Mouse (Mus musculus) gonadal fat pad, adult 2 months (tissue): ENCODE measurements around the gene Sel1l3. TPM values are rescaled to one million over a fixed set of nuclear protein-coding genes. Genes with fewer than 3 reads are reported as not detected.

Experiments
- DNase-seq: peaks from one replicate; pipeline ENCODE4 v3.0.0-alpha.2; 2012; ENCODE audit warnings: low read depth
- polyA plus RNA-seq: library from polyadenylated mRNA; depleted of rRNA; stranded (reverse); fragments of >200 nt; gene quantifications from 2 replicates; pipeline ENCODE4 v1.2.3, GENCODE M21; 2012; rRNA removed

The Sel1l3 gene
- polyA plus RNA-seq = 6.9 and 8.8 TPM in 2 replicates

DNA sequence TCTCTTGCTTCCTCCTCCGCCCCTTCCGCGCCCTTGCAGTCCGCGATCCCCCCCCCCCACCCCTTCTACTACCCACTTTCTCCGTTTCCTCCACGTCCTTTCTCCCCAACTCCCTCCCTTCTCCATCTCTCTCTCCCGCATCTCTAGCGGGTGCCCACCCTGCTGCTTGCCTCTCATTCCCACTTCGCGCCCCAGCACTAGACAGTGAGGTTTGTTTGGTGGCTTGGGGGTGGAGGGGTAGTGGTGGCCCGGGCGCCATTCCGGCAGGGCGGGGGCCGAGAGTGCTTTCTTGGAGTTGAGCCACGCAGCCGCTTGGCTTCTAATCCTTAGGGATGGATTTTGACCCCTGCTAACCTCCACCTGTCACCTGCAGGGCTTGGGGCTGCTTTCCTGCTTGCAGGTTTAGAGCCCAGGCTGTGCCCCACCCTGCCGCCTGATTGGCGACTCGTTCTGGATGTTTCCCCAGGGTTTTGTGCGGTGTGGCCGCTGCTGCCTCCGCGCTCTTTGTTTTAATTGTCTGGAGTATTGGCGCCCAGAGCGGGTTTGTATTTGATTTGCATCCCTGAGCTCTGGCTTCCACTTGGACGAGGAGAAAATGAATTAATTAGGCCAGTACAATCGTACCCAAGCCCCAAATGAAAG is at the start of gene Sel1l3:
Gene Sel1l3 (minus strand): TSS at position 217 of the 642 bp plus-strand sequence.
- no peak for DNase-seq

DNA sequence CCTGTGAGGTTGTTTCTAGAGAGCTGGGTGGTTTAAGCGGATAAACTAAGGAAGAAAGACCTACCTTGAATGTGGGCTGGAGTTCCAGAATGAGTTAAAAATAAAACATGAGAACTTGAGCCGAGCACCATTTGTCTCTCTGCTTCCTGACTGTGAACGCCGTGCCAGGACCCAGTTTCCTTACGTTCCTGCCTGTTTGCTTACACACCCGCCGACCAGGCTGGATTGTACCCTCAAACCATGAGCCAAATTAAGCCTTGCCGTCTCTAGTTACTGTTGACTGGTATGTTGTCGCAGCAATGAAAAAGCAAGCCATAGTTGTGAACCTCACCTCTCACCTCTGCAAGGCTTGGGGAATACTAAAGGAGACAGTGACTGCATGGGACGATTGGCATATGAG is 48.3 kb upstream of the Sel1l3 start:
- no peak for DNase-seq

GRCm38 (mm10) chr5:53259894-53260293 is 46.2 kb upstream of the Sel1l3 start:
- DNase-seq = no peak

- DNase-seq = no peak
These were observed 44.5 kb upstream of the Sel1l3 start for GRCm38 (mm10) chr5:53258038-53258786.

- DNase-seq = no peak
These were observed 41.1 kb upstream of the Sel1l3 start for GRCm38 (mm10) chr5:53254821-53255220.

- no peak for DNase-seq
These were observed 40.4 kb upstream of the Sel1l3 start for GRCm38 (mm10) chr5:53254154-53254553.

DNA sequence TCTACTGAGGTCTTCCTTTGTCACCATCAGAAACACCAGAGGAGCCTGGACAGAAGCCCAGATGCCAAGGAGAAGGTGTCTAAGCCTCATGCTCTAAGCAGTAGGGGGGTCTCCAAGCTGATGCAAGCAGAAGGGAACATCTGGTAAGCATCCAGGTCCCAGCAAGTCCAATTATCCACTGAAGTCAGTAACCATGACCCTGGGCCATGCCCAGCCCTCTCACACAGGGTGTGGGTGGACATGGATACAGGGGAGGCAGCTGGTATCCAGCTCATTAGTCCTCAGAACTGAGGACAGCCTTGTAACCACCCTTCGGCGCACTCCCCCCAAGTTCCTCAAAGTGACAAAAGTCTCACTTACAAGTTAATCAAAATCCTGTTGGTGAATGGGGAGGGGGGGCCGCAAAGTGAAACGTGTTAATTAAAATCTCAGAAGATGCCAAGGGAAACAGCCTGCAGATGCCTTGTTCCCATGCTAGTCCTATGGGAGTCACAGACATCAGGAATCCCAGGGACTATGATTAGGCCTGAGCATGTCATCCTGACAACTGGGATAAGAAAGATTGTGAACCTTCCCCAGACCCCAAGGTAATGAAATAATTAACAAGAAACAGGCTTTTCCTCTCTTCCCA is 35.8 kb upstream of the Sel1l3 start:
- DNase-seq = no peak

- DNase-seq = no peak
These were observed 34.8 kb upstream of the Sel1l3 start for GRCm38 (mm10) chr5:53248499-53248898.

DNA sequence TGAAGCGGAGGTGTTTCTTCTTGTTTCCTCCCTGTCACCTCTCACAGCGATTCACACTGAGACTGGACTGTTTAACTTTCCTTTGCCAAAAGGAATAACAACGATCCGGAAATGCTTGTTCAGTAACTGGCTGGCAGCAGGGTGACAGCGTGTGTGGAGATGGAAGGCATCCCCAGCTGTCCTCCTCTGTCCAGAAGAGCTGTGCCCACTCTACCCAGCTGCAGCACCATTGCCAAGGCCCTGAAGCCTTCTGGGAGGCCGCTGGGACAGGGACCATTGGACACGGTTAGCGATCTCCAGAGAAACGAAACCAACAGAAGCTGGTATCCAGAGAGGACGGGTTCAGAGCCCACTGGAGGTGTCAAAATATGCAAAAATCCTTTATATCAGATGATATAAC is 30.2 kb upstream of the Sel1l3 start:
- no peak for DNase-seq

- no peak for DNase-seq
These were observed 29.3 kb upstream of the Sel1l3 start for GRCm38 (mm10) chr5:53242865-53243499.

- no peak for DNase-seq
These were observed 28.2 kb upstream of the Sel1l3 start for GRCm38 (mm10) chr5:53241963-53242362.

GRCm38 (mm10) chr5:53241109-53241508 is 27.4 kb upstream of the Sel1l3 start:
- no peak for DNase-seq

DNA sequence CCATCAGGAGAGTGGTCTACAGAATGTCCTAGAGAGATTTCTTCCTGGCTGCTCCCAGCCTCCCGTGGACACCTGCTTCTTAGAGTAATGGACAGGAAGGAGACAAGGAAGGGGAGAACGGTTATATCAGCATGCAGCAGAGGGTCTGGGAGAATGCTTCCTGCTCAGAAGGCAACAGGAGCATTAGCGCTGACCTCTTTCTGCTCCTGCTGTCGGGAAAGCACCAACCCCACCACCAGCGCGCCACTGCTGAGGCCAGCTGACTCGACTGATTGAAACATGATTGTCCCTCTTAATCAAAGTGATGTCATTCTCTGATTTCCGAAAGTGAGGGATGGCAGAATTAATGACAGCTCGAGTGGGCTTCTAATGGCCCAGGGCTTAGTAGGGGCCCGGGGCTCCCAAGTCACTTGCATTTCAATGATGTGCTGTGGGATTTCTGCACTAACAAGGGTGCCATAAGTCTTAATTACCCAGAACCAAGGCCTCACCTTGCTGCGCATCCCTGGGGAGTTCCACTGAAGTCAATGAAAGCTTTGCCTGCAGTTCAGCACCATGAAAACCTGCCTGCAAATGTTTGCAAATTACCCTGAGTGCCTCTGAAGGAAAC is 26.2 kb upstream of the Sel1l3 start:
- no peak for DNase-seq

GRCm38 (mm10) chr5:53239189-53239588 is 25.5 kb upstream of the Sel1l3 start:
- no peak for DNase-seq

DNA sequence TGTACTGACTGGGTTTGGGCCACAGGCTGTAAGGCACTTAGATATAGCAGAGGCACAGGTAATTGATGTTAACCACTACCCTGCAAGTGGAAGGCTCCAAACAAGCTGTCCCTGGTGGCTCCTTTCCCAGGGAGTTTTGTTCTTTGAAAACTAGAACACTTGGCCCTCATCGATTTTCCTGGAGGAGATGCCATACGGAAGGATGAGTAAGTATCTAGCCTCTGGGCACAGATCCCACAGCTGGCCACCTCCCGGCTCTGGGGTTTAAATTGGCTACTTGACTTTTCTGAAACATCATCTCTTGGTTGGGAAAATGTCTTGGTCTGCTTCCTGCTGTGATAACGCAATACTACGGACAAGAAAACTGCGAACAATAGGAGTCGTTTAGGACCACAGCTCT is 25.0 kb upstream of the Sel1l3 start:
- DNase-seq = no peak

DNA sequence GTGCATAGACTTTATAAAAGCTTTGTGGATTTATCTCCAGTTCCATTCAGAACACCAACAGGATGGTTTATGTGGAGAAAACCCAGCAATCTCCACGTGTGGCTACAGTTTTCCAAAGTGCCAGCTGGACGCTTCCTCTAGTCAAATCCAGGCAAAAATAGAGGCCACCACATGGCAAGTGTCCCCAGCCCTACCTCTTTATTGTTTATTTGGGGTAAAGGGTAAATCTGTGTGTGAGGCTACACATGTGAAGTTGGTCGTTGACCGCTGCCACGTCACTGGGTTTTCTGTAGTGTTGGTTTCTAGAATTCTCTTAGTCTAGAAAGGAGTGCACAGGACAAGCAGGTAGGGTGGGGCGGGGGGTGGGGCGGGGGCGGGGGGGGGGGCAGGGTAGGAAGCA is 23.0 kb upstream of the Sel1l3 start:
- no peak for DNase-seq

GRCm38 (mm10) chr5:53236136-53236535 is 22.4 kb upstream of the Sel1l3 start:
- no peak for DNase-seq

- no peak for DNase-seq
These were observed 21.8 kb upstream of the Sel1l3 start for GRCm38 (mm10) chr5:53235551-53235950.

GRCm38 (mm10) chr5:53230560-53230959 is 16.8 kb upstream of the Sel1l3 start:
- no peak for DNase-seq

- no peak for DNase-seq
These were observed 11.7 kb upstream of the Sel1l3 start for GRCm38 (mm10) chr5:53225434-53225833.

DNA sequence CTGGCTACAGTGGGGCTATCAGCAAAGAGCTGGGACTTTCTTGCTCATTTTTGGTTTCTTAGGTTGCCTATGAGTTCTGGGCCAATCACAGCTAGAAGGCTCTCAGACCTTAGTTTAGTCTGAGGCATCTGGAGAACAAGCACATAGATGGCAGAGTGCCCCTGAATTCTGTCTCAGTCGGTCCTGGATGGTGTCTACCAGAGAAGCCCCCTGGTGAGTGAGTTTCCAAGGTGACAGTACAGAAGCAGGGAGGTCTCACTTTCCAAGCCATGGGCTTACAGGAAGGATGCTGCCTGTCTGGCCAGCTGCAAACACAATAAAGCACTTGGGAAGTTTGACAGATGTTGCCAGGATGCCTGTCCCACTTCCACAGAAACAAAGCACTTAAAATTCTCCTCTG is 1.1 kb upstream of the Sel1l3 start:
- DNase-seq = no peak

DNA sequence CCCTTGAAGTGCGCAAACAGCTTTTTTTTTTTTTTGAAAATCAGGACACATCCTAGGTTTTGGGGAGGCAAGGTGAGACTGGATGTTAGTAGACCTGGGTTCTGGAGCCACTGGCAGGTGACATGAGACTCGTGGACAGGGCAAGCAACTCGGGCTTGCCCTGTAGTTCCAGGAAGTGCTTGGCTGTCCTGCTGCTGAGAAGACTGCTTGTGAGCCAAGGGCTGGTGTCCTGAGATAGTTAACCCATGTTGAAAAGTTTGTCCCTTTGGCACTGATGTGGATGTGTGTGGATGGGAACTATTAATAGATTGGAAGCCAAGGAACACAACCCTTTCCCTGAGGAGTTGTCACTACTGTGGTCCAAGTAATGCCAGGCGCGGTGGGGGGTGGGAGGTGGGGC is 635 bp upstream of the Sel1l3 start:
- DNase-seq = no peak
